Mouse (Mus musculus) neural tube, embryonic 10.5 days (tissue): ENCODE measurements around the gene Gphn.

ENCODE experiments used
- DNase-seq: peaks from one replicate; pipeline ENCODE4 v3.0.0-alpha.2; 2017; ENCODE audit warnings: low spot score; ENCODE audit errors: extremely low spot score

The Gphn gene

DNA sequence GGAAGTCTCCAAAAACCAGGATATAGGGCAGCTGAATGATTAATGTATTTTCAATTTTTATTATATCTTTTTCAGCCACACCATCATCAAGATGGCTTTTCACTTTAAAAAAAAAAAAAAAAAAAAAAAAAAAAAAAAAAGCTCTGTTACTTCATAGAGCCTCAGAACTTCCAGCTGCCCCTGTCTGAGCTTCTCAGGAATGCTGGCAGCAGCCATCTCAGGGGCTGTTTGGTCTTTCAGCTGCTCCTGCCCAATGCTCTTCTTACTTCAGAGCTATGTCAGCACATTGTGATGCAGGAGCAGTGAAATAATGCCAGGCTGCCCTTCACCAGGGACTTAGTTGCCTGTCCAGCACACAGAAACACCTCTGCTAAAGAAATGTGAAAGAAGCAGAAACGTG, 465.1 kb downstream of the Gphn start, which contains the start of gene Fam71d:
Gene Fam71d, plus strand, starts transcription at position 211 of the 400 bp plus-strand sequence.
- DNase-seq: no peak

DNA sequence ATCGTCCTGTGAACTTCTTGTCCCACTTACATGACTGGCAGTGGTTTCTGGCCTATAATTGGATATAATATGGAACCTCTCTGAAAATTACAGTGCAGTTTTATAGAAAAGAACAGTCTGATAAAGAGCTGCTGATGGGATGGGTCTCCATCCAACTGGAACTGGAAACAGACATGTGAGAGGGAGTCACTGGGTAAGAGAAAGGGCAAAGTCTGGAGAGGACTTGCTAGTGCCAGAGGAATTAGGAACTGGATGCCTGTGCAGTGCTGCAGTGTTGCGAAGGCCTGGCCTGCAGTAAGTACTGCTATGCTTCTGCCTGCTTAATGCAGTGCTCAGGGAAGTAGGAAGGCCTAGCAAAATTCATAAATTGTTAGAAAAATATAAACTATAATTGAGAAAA, 467.1 kb downstream of the Gphn start:
- DNase-seq: no peak

DNA sequence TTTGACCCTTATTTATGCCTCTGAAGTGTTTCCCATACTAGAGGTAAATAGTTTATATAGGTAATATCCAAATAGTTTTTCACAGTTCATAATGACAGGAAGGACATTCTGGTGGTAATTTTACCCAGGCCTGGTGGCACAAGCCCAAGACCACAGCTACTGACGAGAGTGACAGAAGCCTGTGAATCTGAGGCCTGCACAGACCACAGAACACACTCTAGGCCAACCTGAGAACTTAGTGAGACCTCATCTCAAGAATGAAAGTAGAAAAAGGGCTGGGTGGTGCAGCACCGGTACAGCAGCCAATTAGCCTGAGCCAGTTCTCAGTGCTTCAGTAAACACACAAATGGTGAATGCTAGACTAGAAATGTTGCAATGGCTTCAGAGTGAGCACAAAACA, 491.6 kb downstream of the Gphn start:
- no peak for DNase-seq

DNA sequence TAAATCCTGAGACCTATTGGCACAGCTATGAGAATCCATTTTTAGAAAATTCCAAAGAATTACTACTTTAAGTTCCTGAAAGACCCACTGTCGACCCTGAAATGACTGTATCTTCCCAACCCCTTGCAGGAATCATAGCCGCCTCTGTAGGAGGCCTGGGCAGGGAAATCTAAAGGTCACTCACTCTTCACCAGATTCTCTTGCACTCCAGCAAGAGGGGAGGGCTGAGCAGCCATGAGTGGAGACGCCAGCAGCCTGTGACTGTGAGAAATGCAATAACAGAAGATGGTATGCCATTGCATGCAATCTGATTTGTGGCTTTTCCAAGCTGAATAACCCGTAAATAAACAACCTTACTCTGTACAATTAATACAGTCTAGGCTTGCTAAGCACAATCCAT, 501.5 kb downstream of the Gphn start:
- DNase-seq: no peak
